Mouse (Mus musculus) liver, postnatal 0 days (tissue): ENCODE results near the gene Fam3c.

Experiments
- CTCF ChIP-seq: sonication (generic); IDR thresholded peaks from 2 replicates; pipeline ENCODE4 v1.5.1; 2016; ENCODE audit warnings: antibody characterized with exemption, low read depth
- EP300 ChIP-seq: IDR thresholded peaks from 2 replicates; pipeline ENCODE4 v1.6.1; 2016; ENCODE audit warnings: antibody characterized with exemption, low read depth, mild to moderate bottlenecking

DNA sequence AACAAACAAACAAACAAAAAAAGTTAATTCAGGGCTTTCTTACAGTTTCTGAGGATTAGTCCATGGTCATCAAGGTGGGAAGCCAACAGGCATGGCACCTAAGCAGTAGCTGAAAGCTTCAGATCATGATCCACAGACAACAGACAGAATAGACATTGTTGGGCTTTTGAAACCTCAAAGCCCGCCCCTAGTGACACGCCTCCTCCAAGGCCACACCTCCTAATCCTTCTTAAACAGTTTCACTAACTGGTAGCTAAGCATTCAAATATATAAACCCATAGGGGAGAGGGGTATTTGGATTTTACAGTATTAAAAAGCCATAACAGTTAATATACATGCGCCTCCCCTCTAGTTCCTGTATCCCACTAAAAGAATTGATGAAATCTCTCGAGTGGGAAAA, 1.3 kb upstream of the Fam3c start:
- TF ChIP-seq CTCF, result no peak
- no peak for TF ChIP-seq EP300
